Mouse (Mus musculus) myocyte (in vitro differentiated cells): ENCODE data around the gene 5530401A14Rik.

ENCODE experiments used
- MAX ChIP-seq: IDR thresholded peaks from one replicate; pipeline ENCODE4 v1.6.1; 2011; ENCODE audit warnings: low read depth, mild to moderate bottlenecking, control low read depth
- MYOD1 ChIP-seq, 3 experiments: IDR thresholded peaks; one replicate each; pipeline ENCODE4 v1.6.1; 2011; ENCODE audit warnings: control low read depth in 2 of 3, low read depth in 2 of 3, mild to moderate bottlenecking in 2 of 3, moderate library complexity in 1 of 3; ENCODE audit not compliant: insufficient read length in 2 of 3, control insufficient read depth in 1 of 3
- POLR2A ChIP-seq: IDR thresholded peaks from one replicate; pipeline ENCODE4 v1.6.1; 2011; ENCODE audit warnings: low read depth, mild to moderate bottlenecking, control low read depth, moderate library complexity; ENCODE audit not compliant: insufficient read length
- POLR2AphosphoS2 ChIP-seq: IDR thresholded peaks from one replicate; pipeline ENCODE4 v1.6.1; 2011; ENCODE audit warnings: low read depth, control low read depth; ENCODE audit not compliant: insufficient read length
- TCF12 ChIP-seq: IDR thresholded peaks from one replicate; pipeline ENCODE4 v1.6.1; 2011; ENCODE audit warnings: mild to moderate bottlenecking, control low read depth; ENCODE audit not compliant: poor library complexity, insufficient read depth, severe bottlenecking

DNA sequence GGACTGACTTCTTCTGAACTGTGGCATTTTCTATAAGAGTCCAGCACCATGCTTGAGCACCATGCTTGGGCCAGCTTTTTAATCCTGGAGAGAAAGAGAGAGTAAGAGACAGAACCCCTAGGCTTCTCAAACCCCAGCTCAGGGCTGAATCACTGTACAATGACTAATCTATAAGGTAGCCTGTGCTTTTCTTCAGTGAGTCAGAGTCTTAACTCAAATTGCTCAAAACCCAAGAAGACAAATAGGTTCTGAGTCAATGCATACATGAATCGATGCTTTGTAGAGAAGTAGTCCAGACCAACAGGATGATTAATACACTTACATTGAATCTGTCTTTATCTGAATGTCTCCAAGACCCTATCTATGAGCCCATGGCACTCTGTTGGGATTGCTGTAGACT lies 48.3 kb downstream of the 5530401A14Rik start:
- TF ChIP-seq POLR2A (no peak), TCF12 (no peak), MAX (no peak), POLR2AphosphoS2 (no peak), MYOD1 (IDR thresholded peaks at IDR 0.05; ENCODE audit: control insufficient read depth in 1 of 3, insufficient read length in 2 of 3, low read depth in 2 of 3) (no peak)
